Mouse (Mus musculus): ENCODE data around the gene Cd248.

Gene Cd248

DNA sequence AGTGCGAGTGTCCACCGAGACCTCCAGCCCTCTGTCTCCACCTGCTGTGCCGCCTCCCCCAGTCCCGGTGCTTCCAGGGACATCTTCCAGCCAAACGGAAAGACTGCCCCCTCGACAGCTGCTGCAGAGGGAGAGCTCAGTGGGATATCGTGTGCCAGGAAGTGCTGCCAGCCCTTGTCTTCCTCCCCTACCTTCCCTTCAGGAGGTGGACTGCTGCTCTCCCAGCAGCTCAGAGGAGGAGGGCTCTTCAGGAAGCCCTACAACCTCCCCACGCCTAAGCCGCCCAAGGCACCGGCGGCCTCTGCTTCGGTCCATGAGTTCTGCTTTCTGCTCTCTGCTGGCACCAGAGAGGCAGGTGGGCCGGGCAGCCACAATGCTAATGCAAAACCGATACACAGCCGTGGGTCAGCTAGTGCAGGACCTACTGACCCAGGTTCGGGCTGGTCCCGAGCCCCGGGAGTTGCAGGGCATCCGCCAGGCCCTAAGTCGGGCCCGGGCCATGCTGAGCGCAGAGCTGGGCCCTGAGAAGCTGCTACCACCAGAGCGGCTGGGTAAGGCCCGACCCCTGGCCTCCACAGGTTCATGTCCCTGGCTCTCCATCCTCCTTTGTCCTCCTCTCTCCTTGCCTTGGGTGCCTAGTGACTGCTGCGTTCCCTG, 15.6 kb upstream of the Cd248 start:
- DNase-seq (ENCODE audit: low read depth, low spot score), result no peak

DNA sequence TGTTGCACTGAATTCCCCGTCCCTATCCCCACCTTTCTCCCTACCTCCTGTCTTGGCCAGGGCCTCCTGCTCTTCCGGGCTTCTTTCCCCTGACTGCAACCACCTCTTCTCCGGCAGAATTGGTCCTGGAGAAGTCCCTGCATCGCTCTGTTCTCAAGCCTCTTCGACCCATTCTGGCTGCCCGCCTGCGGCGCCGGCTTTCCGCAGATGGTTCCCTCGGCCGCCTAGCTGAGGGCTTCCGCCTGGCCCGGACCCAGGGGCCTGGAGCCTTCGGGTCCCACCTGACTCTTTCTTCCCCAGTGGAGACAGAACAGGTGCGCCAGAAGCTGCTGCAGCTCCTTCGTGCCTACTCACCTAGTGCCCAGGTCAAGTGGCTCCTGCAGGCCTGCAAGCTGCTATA, 15.0 kb upstream of the Cd248 start:
- no peak for DNase-seq (ENCODE audit: low read depth, low spot score)

DNA sequence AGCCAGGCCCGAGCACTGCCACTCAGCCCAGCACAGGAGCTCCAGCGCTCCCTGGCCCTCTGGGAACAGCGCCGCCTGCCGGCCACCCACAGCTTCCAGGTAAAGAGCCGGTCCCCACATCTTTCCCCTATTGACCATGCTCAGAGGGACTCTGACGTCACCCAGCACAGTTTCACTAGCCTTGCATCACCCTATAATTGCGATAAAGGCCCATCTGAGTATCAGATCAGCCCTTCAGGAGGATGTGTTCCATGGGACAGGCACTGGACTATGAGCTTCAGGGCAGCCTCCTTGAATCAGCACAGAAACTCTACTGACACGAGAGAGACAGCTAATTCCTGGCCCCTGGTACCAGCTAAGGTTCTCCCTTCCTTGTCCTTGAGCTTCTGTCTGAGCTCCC, 14.0 kb upstream of the Cd248 start:
- no peak for DNase-seq (ENCODE audit: low read depth, low spot score)

- DNase-seq (ENCODE audit: low read depth, low spot score), result no peak
These were observed 11.6 kb upstream of the Cd248 start for GRCm38 (mm10) chr19:5056251-5056650.

- no peak for DNase-seq (ENCODE audit: low read depth, low spot score)
These were observed 9.8 kb upstream of the Cd248 start for GRCm38 (mm10) chr19:5057876-5058775.

DNA sequence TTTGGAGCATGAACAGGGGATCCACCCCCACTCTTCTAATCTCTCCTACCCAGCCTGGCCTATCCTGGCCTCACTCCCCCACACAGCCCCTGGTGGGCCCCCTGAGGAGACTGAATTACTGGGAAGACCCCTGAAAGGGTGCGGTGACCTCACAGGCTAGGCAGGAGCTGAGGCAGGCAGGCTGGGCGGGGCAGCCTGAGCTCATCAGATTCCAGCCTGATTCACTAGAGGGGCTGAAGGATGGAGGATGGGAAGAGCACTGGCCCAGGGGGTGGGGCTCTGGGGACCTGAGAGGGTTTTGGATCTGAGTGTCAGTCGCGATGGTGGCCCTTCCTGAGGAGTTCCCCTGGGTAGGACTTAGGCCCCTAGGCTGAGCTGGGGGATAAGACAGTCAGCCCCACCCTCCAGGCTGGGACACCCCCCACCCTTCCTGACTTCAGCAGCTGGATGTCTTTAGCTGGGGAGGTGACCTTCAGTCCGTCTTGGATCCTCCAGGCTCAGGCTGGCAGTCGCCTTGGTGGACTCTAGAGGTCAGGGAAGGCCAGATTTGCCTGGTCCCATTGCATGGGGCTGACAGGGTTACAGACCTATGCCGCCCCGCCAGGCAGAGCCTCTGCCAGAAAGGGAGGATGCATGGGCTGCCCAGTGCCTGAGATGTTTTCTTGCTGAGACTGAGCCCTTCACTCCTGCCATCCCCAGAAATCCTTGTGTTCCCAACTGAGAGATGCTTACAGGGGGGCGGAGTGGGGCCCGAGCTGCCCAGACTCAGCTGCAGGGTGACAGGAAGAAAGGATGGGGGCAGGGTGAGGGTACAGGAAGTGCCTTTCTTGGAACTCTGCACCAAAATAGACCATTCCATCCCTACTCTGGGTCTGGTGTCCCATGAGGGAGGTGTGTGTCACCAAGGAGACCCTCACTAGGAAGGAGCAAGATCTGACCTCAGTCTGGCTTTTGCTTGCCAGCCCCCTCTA, 8.8 kb upstream of the Cd248 start:
- DNase-seq (ENCODE audit: low read depth, low spot score), result no peak

DNA sequence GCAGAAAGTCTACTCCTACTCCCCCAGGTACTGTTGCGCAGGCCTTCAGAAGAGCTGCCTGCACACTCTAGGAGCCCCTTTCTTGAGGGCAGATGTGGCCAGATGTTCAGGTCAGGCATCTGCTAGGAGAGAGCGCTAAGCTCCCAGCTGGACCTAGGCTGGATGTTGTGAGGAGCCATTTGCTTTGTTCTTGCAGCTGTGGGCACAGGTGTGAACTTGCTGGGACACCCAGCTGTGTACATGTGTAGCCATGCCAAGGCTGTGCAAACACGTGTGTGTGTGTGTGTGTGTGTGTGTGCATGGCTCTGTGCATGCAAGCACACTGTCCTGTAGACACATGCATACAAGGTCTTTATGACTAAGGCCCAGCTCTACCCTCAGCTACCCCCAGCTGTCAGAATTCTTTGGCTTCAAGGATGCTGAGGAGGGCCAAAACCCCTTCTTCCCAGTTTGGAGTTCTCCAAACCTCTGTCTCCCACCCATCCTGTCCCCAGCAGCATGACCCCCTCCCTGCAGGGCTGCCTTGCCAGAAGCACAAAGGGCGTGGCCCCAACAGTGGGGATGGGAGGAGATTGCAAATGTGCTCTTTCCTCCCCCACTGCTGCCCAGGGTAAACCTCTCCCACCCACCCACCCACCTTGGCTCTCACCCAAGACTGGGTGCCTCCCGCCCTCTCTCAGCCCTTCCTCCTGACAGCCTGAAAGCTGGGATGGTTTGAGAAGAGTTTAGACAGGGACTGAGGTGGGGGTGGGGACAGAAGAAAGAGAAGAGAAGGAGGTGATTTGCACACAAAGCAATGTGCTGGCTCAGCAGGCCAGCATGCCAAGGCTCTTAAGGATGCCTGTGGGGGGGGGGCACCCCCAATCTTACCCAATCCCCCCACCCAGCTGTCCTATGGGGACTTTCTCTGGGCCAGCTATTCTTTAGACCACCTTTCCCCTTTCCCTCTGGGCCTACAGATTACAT, 7.2 kb upstream of the Cd248 start:
- DNase-seq (ENCODE audit: low read depth, low spot score), result no peak

DNA sequence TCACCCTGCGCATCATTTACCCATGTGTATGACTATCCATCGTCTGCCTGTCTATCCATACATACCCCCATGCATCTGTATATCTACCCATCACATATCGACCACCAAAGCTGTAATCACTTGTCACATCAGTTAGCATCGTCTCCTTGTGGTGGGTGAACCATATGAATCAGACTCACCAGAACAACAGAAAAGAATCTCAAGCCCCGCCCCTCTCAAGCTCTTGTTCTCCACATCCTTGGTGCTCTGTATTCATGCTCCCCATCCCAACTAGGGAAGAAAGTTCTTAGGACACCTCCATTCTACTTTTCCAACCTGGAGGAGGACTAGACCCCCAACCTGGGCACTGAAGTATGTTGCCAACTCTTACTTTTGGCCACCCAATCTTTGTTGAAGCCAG, 5.8 kb upstream of the Cd248 start:
- DNase-seq (ENCODE audit: low read depth, low spot score), result no peak

GRCm38 (mm10) chr19:5062446-5062845, 5.4 kb upstream of the Cd248 start:
- no peak for DNase-seq (ENCODE audit: low read depth, low spot score)

DNA sequence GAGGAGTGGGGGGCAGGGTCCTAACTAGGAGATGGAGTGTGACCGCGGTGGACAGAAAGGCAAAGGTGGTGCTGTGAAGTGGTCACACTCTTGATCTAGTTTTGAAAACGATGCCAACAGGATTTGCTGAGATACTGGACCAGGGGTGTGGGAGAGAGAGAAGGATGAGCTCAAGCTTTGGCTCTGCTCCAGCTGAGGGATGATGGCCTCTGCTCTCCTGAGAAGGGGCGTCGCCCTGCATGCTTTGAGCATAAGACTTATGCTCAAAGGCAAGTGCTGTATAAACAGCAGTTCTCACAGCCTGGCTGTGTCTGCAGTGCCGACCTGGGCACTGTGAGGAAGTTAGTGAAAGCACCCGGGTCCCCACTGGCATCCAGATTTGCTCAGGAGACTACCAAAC, 2.8 kb upstream of the Cd248 start:
- no peak for DNase-seq (ENCODE audit: low read depth, low spot score)

DNA sequence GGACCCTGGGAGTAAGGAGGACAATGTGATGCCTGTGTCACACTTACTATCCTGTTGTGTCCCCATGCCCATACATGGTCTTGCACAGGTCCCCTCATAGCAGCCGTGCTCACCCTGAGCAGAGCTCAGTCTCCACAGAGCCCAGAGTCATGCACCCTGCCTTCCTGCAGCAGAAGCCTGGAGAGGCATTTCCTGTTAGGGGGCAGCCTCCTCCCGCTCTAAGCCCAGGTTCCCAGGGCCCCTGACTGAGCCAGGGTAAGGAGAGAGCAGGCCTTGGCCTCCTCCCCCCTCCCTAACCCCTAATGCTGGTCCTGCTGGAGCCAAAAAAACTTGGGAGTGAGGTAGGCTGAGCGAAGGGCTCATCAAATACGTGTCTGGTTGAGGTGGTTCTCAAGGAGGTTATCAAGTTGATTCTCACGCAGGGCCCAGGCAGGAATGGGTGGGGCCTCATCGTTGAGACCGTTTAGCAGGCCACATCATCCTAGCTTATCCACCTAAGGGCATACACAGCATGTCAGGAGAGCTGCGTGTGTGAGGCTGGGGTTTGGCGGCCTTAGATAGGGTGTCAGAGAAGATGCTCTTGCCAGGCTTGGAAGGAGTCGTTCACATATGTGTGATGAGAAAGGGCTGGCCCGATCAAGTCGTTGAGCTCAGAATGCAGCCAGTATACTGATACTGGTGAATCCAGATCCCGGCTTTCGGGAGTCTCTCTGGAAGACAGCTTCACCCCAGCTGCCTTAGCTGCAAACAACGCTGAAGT, 658 bp upstream of the Cd248 start:
- DNase-seq (ENCODE audit: low read depth, low spot score), result no peak

DNA sequence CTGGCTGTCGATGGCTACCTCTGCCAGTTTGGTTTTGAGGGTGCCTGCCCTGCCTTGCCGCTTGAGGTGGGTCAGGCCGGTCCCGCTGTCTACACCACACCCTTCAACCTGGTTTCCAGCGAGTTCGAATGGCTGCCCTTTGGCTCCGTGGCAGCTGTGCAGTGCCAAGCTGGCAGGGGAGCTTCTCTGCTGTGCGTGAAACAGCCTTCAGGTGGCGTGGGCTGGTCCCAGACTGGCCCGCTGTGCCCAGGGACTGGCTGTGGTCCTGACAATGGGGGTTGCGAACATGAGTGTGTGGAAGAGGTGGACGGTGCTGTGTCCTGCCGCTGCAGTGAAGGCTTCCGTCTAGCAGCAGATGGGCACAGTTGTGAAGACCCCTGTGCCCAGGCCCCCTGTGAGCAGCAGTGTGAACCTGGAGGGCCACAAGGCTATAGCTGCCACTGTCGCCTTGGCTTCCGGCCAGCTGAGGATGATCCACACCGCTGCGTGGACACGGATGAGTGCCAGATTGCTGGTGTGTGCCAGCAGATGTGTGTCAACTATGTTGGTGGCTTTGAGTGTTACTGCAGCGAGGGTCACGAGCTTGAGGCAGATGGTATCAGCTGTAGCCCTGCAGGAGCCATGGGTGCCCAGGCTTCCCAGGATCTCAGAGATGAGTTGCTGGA, 824 bp downstream of the Cd248 start:
- no peak for DNase-seq (ENCODE audit: low read depth, low spot score)

GRCm38 (mm10) chr19:5069486-5069885, 1.6 kb downstream of the Cd248 start:
- no peak for DNase-seq (ENCODE audit: low read depth, low spot score)

GRCm38 (mm10) chr19:5069978-5070377, 2.1 kb downstream of the Cd248 start:
- no peak for DNase-seq (ENCODE audit: low read depth, low spot score)

DNA sequence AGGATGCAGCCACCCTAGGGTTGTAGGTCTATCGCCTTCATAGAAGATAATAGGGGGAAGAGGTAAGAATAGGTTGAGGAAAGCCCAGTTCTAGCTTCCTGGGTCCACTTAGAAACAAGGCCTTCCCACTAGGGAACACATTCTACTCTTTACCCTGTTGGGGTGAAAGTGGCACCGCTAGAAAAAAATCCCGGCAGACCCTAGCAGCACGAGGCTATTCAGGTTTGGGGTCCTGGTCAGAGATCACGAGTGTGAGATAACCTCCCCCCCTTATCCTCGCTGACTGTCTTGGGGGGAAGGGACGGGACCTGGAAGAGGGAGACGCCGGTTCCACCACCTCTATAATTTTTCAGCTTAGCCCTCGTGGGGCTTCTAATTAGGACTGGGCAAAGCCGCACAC, 3.2 kb downstream of the Cd248 start:
- DNase-seq (ENCODE audit: low read depth, low spot score), result no peak

GRCm38 (mm10) chr19:5071545-5072369, 3.9 kb downstream of the Cd248 start:
- DNase-seq (ENCODE audit: low read depth, low spot score), result no peak

DNA sequence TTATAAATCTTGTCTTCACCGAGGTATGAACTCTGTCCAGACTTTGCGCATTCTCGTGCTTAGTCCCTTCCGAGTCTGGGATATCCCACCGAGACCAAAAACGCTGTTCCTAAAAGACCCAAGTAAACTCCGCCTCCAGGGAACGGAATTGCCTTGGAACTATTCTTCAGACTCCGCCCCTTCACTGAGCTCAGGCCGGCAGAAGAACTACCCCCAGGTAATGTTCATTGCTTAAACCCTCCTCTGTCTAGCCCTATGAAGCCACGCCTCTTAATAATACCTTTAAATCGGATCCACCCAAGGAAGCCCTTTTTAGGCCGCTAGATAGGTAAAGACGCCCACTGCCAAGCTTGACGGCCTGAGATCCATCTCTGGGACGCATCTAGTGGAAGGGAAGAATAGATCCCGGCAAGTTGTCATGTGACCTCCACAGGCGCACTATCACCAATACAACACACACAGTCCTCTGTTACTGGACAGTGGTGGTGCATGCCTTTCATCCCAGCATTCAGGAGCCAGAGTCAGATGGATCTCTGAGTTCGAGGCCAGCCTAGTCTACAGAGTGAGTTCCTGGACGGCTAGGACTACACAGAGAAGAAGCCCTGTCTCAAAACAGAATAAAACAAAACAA, 4.6 kb downstream of the Cd248 start:
- DNase-seq (ENCODE audit: low read depth, low spot score), result no peak

DNA sequence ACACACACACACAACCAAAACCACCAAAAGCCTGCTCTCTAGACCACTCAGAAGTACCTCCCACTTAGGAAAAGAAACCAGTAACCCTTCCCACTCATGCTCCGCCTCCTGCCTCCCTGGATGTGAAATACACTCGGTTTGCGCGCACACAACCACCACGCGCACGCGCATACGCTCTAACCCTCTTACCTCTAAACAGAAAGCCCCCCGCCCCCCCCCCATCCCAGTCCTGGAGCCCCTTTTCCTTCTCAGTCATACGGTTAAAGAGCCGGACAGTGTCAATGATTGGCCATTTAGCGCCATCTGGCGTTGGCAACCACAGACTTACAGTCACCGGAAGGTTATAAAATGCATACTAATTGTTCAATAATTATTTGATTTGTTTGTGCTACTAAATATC, 5.2 kb downstream of the Cd248 start:
- no peak for DNase-seq (ENCODE audit: low read depth, low spot score)
